Mouse (Mus musculus) urinary bladder, postnatal 36 days (tissue): ENCODE results near the gene Adcyap1r1.

ENCODE experiments used
- DNase-seq, 2 experiments: peaks; one replicate each; pipeline ENCODE4 v3.0.0; 2022; ENCODE audit warnings: low spot score in 2 of 2, mixed read lengths in 1 of 2

Adcyap1r1 gene

GRCm38 (mm10) chr6:55501061-55501460, 49.3 kb downstream of the Adcyap1r1 start:
- DNase-seq: no peak

DNA sequence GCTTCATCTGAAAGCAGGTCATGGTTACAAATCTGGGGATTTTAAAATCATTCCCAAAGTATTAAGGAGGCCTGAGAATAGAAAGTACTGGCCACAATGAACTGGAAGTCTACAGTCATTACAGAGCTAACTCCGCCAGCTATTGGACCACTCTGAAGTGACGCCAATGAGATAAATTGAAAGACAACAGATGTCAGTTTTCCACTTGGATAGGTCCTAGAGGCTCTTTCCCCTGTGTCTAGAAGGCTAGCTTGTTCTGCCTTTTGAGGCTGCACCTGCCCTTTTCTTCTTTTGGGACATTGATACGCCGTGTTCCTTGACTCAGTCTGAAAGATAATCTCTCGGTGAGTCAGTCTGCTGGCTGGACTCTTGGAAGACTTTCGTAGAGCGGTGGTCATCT, 50.5 kb downstream of the Adcyap1r1 start:
- no peak for DNase-seq

GRCm38 (mm10) chr6:55504797-55505488, 53.2 kb downstream of the Adcyap1r1 start:
- peak in 1 of 2 experiments; percentile 44 for DNase-seq

DNA sequence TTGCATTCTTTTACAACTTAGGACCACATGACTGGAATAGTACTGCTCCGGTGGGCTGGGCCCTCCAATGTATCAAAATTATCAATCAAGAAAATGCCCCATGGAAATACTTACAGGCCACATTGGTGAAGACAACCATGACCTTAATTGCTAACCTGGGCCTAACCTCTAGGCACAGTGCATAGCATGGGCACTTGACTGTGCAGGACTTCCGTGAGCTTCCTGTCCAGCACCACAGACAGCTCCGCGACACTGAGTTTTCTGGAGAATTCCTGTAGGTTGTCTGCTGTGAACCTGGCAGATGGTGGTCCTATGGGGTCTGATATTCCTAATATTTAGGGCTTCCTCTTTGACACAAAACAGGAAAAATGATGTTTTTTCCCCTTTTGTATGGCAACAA, 54.7 kb downstream of the Adcyap1r1 start:
- no peak for DNase-seq

DNA sequence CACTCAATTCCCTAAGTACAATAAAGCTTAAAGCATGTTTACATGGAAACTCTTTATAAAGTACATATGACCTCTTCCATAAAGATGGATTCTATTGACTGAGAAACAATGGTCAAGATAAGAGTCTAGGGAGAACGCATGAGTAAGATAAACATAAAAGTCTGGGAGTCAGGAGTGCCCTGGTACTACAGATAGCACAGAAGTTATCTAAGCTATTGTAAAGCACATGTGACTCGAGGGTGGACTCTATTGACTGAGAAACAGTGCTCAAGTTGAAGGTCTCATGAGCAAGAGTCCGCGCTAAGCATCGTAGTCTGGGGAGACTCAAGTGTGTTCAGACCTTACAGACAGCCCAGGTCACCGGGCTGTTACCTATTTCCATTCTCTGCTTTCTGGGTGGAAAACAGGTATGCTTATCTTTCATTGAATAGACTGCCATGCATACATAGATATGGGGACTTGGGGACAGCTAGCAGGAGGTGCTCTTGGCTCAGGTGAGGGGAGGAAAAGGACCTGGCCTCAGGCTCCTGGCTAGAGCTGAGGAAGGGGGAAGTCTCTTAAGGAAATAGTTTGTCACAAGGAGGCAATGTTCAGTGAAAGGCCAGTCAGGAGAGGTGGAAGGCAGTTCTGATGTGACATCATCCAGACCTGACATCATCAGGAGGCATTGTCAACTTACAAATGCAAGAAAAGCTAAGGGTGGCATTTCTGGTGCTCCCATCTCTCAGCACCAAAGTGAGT, 57.5 kb downstream of the Adcyap1r1 start:
- DNase-seq: no peak

DNA sequence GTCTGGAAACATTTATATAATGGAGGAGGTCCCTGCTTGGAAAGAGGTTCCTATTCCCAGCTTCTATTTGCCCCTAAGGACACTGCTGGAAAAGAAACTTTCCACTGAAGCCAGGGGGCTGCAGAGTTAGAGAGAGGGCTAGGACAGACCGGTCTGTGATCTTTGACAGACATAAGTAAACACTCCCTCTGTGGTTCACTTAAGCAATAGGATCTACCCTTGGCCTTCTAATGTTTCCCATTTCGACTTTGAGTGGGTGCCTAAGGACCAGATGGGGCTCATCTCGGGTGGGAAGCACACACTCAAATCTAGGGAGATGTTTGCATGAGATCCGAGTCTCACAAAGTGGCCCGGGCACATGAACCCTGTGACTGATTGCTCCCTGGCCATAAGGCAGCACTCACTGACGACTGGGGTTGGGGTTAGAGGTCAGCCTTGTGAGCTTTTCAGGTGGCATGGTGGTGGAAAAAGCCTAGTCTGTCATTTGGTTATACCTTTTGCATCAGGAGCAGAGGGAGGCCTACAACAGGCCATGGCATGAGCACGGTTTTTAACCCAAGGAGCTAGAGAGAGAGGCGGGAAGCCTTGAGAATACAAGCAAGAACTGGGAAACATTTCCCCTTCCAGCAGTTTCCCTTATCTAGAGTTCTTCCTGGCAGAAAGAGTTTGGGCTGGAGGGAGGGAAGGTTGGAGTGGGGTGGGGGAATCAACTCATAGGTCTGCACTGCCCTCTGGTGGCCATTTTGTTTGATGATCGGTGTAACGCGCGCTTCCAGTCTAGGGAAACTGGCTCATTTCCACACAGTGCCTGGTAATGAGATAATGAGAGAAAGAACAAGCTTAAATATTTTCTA, 59.7 kb downstream of the Adcyap1r1 start:
- DNase-seq: peak; percentile 58 to 75

- DNase-seq: no peak
These were observed 60.4 kb downstream of the Adcyap1r1 start for GRCm38 (mm10) chr6:55512066-55512703.

DNA sequence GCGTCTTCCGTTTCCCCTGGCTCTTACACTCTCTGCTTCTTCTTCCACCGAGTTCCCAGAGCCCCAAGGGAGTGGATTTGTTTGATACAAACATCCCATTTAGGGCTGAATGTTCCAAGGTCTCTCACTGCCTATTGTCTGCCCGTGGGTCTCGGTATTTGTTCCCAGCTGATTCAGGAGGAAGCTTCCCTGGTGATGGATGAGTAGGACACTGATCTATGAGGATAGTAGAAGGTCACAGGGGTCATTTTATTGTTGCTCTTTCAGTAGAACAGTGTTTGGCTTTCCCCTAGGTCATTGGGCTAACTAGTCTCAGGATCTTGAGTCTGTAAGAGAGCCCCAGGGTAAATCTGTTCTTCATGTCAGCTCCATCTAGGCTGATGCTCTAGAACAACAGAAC, 61.7 kb downstream of the Adcyap1r1 start:
- DNase-seq: no peak

DNA sequence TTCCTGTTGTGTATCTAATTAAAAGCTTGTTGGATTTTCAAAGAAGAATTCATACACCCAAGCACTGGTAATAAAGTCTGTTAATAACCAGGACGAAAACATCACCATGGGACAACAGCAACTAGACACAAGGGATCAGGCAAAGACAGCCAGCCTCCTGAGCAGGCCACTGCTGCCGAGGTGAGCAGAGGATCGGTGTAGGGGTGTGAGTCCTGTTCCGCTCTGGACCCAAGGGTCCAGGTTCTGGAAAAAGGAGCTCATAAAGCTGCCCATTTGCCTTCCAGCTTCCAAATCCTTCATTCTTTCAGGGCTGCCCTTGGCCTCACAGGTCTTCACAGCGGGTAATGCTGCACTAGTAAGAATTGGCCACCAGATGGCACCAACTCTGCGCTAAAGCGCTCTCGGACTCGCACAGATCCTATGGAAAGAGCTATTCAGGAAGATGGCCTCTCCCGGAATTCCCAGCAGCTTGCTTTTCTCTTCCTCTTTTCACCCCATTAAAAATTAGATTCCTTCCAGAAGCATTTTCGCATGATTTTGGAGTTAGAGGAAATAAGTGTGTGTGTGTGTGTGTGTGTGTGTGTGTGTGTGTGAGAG, 67.9 kb downstream of the Adcyap1r1 start:
- peak; percentile 51 to 64 for DNase-seq

- peak in 1 of 2 experiments; percentile 19 for DNase-seq
These were observed 68.7 kb downstream of the Adcyap1r1 start for GRCm38 (mm10) chr6:55520237-55521095.

DNA sequence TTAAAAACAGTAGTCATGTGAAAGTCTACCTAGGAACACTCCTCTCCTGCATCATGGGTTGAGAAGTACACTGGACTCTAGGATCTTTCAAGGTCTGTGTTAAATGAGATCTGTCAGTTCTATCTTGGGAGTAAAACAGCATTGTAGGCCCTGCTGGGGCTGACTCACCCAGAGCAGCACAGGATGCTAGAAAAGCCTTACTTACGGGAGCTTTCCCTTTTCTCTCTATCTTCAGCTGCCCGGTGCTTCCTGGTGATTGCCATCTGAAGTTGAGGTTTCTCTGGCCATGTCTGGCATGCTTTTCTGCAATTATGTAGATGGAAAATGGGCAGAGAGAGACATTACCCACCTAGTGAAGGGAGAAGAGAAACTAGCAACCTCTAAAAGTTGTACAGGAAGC, 84.7 kb downstream of the Adcyap1r1 start:
- DNase-seq: no peak

GRCm38 (mm10) chr6:55539196-55539595, 87.4 kb downstream of the Adcyap1r1 start:
- DNase-seq: no peak

- DNase-seq: no peak
These were observed 90.6 kb downstream of the Adcyap1r1 start for GRCm38 (mm10) chr6:55542359-55542758.

DNA sequence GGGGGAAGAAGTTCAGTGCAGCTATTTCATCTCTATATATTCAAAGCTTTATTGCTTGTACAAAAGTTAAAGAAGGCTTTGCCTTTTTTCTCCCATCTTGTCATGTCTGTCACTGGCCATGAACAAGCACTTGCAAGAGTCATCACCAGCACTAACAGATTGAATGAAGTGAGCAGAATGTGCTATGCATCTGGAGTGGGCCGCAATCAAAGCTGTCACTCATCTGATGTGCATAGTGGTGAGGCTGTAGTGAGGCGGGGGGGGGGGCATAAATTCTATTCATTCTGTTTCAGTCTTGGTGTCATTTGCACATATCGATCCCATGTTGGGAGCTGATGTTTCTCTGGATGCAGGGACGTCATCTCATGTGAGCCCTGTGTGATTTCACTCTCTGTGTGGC, 91.6 kb downstream of the Adcyap1r1 start:
- DNase-seq: no peak

- DNase-seq: no peak
These were observed 97.4 kb downstream of the Adcyap1r1 start for GRCm38 (mm10) chr6:55549211-55549610.

DNA sequence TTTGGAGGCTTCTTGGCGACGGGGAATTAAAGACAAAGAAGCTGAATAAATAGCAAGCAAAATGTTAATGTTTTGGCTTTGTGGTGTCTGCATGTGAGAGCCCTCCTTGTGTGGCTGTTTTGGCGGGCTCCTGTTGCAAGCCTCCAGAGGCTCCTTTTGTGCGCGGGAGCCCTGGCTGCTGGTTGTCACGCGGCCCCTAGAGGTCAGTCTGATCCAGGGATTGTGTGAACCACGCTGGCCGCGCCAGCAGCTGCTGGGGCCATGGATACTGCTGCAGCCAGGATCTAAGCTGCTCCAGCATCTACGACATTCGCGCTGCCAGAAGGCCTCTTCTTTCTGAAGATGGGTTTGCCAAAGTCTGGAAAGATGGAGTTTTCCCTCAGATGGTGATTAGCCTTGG, 99.1 kb downstream of the Adcyap1r1 start:
- peak in 1 of 2 experiments; percentile 3 for DNase-seq
